Mouse (Mus musculus): ENCODE results near the gene Gyg.
A peak's percentile ranks its signal among the peaks of the same experiment; 100 is the strongest.

The Gyg gene

GRCm38 (mm10) chr3:20154531-20155367 is at the start of gene Gyg:
TSS of gene Gyg (minus strand) at chr3:20155317.
- peak; percentile 69 for DNase-seq (ENCODE audit: low spot score)

GRCm38 (mm10) chr3:20198869-20199268 is 43.8 kb upstream of the Gyg start:
- DNase-seq (ENCODE audit: low spot score): peak; percentile 24

GRCm38 (mm10) chr3:20197878-20198277 is 42.8 kb upstream of the Gyg start:
- no peak for DNase-seq (ENCODE audit: low spot score)

- no peak for DNase-seq (ENCODE audit: low spot score)
Observed at GRCm38 (mm10) chr3:20188976-20189675, 34.0 kb upstream of the Gyg start.

- no peak for DNase-seq (ENCODE audit: low spot score)
Observed at GRCm38 (mm10) chr3:20172394-20172793, 17.3 kb upstream of the Gyg start.

GRCm38 (mm10) chr3:20167487-20167886 is 12.4 kb upstream of the Gyg start:
- no peak for DNase-seq (ENCODE audit: low spot score)

GRCm38 (mm10) chr3:20155476-20155875 is 359 bp upstream of the Gyg start:
- DNase-seq (ENCODE audit: low spot score): no peak

GRCm38 (mm10) chr3:20151651-20152050 is 3.5 kb downstream of the Gyg start:
- DNase-seq (ENCODE audit: low spot score): no peak

GRCm38 (mm10) chr3:20150511-20150910 is 4.6 kb downstream of the Gyg start:
- DNase-seq (ENCODE audit: low spot score): no peak

- no peak for DNase-seq (ENCODE audit: low spot score)
Observed at GRCm38 (mm10) chr3:20147647-20148046, 7.5 kb downstream of the Gyg start.

GRCm38 (mm10) chr3:20146884-20147395 is 8.2 kb downstream of the Gyg start:
- DNase-seq (ENCODE audit: low spot score): no peak

GRCm38 (mm10) chr3:20145696-20146113 is 9.4 kb downstream of the Gyg start:
- DNase-seq (ENCODE audit: low spot score): no peak

- DNase-seq (ENCODE audit: low spot score): no peak
Observed at GRCm38 (mm10) chr3:20144401-20144800, 10.7 kb downstream of the Gyg start.

GRCm38 (mm10) chr3:20143726-20144125 is 11.4 kb downstream of the Gyg start:
- DNase-seq (ENCODE audit: low spot score): no peak

GRCm38 (mm10) chr3:20142576-20142975 is 12.5 kb downstream of the Gyg start:
- DNase-seq (ENCODE audit: low spot score): no peak

- DNase-seq (ENCODE audit: low spot score): no peak
Observed at GRCm38 (mm10) chr3:20142101-20142500, 13.0 kb downstream of the Gyg start.

GRCm38 (mm10) chr3:20141679-20142078 is 13.4 kb downstream of the Gyg start:
- no peak for DNase-seq (ENCODE audit: low spot score)

GRCm38 (mm10) chr3:20141240-20141639 is 13.9 kb downstream of the Gyg start:
- no peak for DNase-seq (ENCODE audit: low spot score)

GRCm38 (mm10) chr3:20136868-20137581 is 18.1 kb downstream of the Gyg start:
- no peak for DNase-seq (ENCODE audit: low spot score)

- no peak for DNase-seq (ENCODE audit: low spot score)
Observed at GRCm38 (mm10) chr3:20134545-20134944, 20.6 kb downstream of the Gyg start.

- no peak for DNase-seq (ENCODE audit: low spot score)
Observed at GRCm38 (mm10) chr3:20133745-20134144, 21.4 kb downstream of the Gyg start.

GRCm38 (mm10) chr3:20132731-20133130 is 22.4 kb downstream of the Gyg start:
- no peak for DNase-seq (ENCODE audit: low spot score)

- DNase-seq (ENCODE audit: low spot score): no peak
Observed at GRCm38 (mm10) chr3:20131350-20131720, 23.8 kb downstream of the Gyg start.
